Mouse (Mus musculus): Measurements from ENCODE around the gene Nutm1.

DNA sequence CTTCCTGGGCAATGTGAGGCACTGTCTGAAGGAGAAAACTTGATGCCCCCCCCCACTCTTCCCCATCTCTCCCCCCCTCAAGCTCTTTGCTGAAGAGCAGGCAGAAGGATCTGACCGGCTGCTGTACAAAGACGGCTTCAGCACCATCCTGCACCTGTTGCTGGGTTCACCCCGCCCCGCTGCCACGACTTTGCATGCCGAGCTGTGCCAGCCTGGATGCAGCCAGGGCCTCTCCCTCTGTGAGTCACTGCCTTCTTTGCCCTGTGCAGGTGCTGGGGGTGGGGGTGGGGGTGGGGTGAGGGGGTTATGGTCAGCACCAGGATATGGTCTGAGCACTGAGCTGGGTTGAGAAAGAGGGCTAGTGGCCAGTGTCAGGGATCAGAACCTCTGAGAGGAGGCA, 12.9 kb downstream of the Nutm1 start:
- TF ChIP-seq CTCF (IDR thresholded peaks at IDR 0.05; ENCODE audit: borderline replicate concordance, insufficient read depth, low read depth, low read length) = no peak
- no peak for TF ChIP-seq POLR2A (IDR thresholded peaks at IDR 0.05; ENCODE audit: borderline replicate concordance, insufficient read depth, low read length)

Data from cerebellum, adult 2 months (tissue).